Mouse (Mus musculus) ES-E14 (cell line): Measurements from ENCODE around the gene Ahsa2.
"Not testable (repeated sequence)": the region's sequence is repeated elsewhere in the genome, so short reads cannot be mapped to it uniquely, and the experiment has no call there.

Source experiments
- CHD2 ChIP-seq: IDR thresholded peaks from 2 replicates; pipeline ENCODE4 v1.6.1; 2014; ENCODE audit warnings: mild to moderate bottlenecking, low read depth, low read length, inconsistent platforms
- HCFC1 ChIP-seq: IDR thresholded peaks from 2 replicates; pipeline ENCODE4 v1.6.1; 2012; ENCODE audit warnings: low read length, inconsistent platforms, borderline replicate concordance; ENCODE audit not compliant: insufficient read depth
- ZC3H11A ChIP-seq: IDR thresholded peaks from 2 replicates; pipeline ENCODE4 v1.6.1; 2012; ENCODE audit warnings: low read depth, mild to moderate bottlenecking, inconsistent platforms, low read length, borderline replicate concordance
- ZNF384 ChIP-seq: IDR thresholded peaks from 2 replicates; pipeline ENCODE4 v1.6.1; 2012; ENCODE audit warnings: low read depth, low read length, inconsistent platforms

DNA sequence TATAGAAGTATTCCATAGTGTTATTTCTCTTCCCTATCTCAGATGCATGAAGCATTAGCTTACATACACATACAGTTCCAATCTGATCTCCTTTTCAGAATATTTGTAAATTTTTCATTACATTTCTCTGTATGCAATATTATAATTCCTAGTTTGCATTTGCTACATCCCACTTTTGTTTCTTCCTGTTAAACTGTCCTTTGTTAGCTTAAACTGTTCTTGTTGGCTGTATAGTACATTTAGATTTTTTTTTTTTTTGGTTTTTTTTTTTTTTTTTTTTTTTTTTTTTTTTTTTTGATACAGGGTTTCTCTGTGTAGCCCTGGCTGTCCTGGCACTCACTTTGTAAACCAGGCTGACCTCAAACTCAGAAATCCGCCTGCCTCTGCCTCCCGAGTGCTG is 32.0 kb downstream of the Ahsa2 start:
- not testable (repeated sequence) for TF ChIP-seq CHD2, ZC3H11A, HCFC1
- 0 out of 2 replicates have a peak, but pooled peaks have one; percentile 39 for TF ChIP-seq ZNF384
